Mouse (Mus musculus) gastrocnemius, postnatal 25 days (tissue): Measurements from ENCODE around the gene Celf5. TPM values are rescaled to one million over a fixed set of nuclear protein-coding genes. Genes with fewer than 3 reads are reported as not detected.

Source experiments
- DNase-seq: peaks from one replicate; pipeline ENCODE4 v3.0.0; 2022
- total RNA-seq, 2 experiments: library from RNA; stranded (reverse); gene quantifications; 1 replicate in 1 of 2; 2 replicates in 1 of 2; pipeline ENCODE4 v1.2.3; 2021

Gene Celf5
- total RNA-seq, 2 experiments from 2014 or later = 0.24 TPM; not detected in 1

- no peak for DNase-seq
These were observed 10.0 kb downstream of the Celf5 start for GRCm38 (mm10) chr10:81472403-81473002.

- DNase-seq = no peak
These were observed 12.1 kb downstream of the Celf5 start for GRCm38 (mm10) chr10:81470454-81470853.

- no peak for DNase-seq
These were observed 13.3 kb downstream of the Celf5 start for GRCm38 (mm10) chr10:81469253-81469652.

GRCm38 (mm10) chr10:81467670-81468235 is 14.8 kb downstream of the Celf5 start:
- DNase-seq = no peak

GRCm38 (mm10) chr10:81466881-81467280 is 15.6 kb downstream of the Celf5 start:
- DNase-seq = no peak

- DNase-seq = no peak
These were observed 16.4 kb downstream of the Celf5 start for GRCm38 (mm10) chr10:81466066-81466465.

- no peak for DNase-seq
These were observed 17.3 kb downstream of the Celf5 start for GRCm38 (mm10) chr10:81465265-81465645.

GRCm38 (mm10) chr10:81464405-81465264 is 17.9 kb downstream of the Celf5 start:
- DNase-seq = peak; percentile 66

- DNase-seq = no peak
These were observed 19.0 kb downstream of the Celf5 start for GRCm38 (mm10) chr10:81463531-81463930.

GRCm38 (mm10) chr10:81462917-81463316 is 19.6 kb downstream of the Celf5 start:
- no peak for DNase-seq

GRCm38 (mm10) chr10:81462415-81462804 is 20.1 kb downstream of the Celf5 start:
- no peak for DNase-seq

- DNase-seq = no peak
These were observed 20.7 kb downstream of the Celf5 start for GRCm38 (mm10) chr10:81461673-81462414.

GRCm38 (mm10) chr10:81460951-81461350 is 21.6 kb downstream of the Celf5 start:
- DNase-seq = no peak

- no peak for DNase-seq
These were observed 22.0 kb downstream of the Celf5 start for GRCm38 (mm10) chr10:81460471-81460870.

GRCm38 (mm10) chr10:81459399-81459798 is 23.1 kb downstream of the Celf5 start:
- no peak for DNase-seq

- DNase-seq = no peak
These were observed 24.2 kb downstream of the Celf5 start for GRCm38 (mm10) chr10:81458267-81458666.

GRCm38 (mm10) chr10:81457624-81458023 is 24.9 kb downstream of the Celf5 start:
- DNase-seq = no peak

- DNase-seq = no peak
These were observed 25.4 kb downstream of the Celf5 start for GRCm38 (mm10) chr10:81456983-81457563.

GRCm38 (mm10) chr10:81455181-81455895 is 27.2 kb downstream of the Celf5 start, which contains the start of gene Nfic:
Gene Nfic, minus strand, starts transcription at chr10:81455635.
- no peak for DNase-seq

GRCm38 (mm10) chr10:81454106-81454505 is 28.4 kb downstream of the Celf5 start:
- DNase-seq = no peak

- no peak for DNase-seq
These were observed 29.6 kb downstream of the Celf5 start for GRCm38 (mm10) chr10:81452947-81453288.
